Mouse (Mus musculus): ENCODE data around the gene Olfr807.

The Olfr807 gene

GRCm38 (mm10) chr10:129757693-129758092 is at the start of gene Olfr807:
TSS of gene Olfr807 (minus strand) at chr10:129757793.
- DNase-seq (ENCODE audit: low read depth, low spot score): no peak

- no peak for DNase-seq (ENCODE audit: low read depth, low spot score)
Observed at GRCm38 (mm10) chr10:129804296-129804695, 46.7 kb upstream of the Olfr807 start, which contains the start of gene Olfr811. TSS of gene Olfr811 (minus strand) at chr10:129804396.

- DNase-seq (ENCODE audit: low read depth, low spot score): no peak
Observed at GRCm38 (mm10) chr10:129794817-129795216, 37.2 kb upstream of the Olfr807 start, which contains the start of gene Olfr810. TSS of gene Olfr810 (minus strand) at chr10:129794917.

GRCm38 (mm10) chr10:129778123-129778522 is 20.5 kb upstream of the Olfr807 start:
- no peak for DNase-seq (ENCODE audit: low read depth, low spot score)

GRCm38 (mm10) chr10:129774338-129774737 is 16.7 kb upstream of the Olfr807 start, which contains the start of gene Olfr809:
TSS of gene Olfr809 (plus strand) at chr10:129774638.
- DNase-seq (ENCODE audit: low read depth, low spot score): no peak

GRCm38 (mm10) chr10:129765182-129765581 is 7.6 kb upstream of the Olfr807 start, which contains the start of gene Olfr808:
TSS of gene Olfr808 (plus strand) at chr10:129765482.
- DNase-seq (ENCODE audit: low read depth, low spot score): no peak

- DNase-seq (ENCODE audit: low read depth, low spot score): no peak
Observed at GRCm38 (mm10) chr10:129741821-129742220, 15.8 kb downstream of the Olfr807 start, which contains the start of gene Olfr806. TSS of gene Olfr806 (minus strand) at chr10:129741921.

- DNase-seq (ENCODE audit: low read depth, low spot score): no peak
Observed at GRCm38 (mm10) chr10:129729275-129729674, 28.3 kb downstream of the Olfr807 start, which contains the start of gene Olfr805. TSS of gene Olfr805 (minus strand) at chr10:129729375.
